8 mouse cellular contexts compared by ENCODE assay signal in the genomic region with DNA sequence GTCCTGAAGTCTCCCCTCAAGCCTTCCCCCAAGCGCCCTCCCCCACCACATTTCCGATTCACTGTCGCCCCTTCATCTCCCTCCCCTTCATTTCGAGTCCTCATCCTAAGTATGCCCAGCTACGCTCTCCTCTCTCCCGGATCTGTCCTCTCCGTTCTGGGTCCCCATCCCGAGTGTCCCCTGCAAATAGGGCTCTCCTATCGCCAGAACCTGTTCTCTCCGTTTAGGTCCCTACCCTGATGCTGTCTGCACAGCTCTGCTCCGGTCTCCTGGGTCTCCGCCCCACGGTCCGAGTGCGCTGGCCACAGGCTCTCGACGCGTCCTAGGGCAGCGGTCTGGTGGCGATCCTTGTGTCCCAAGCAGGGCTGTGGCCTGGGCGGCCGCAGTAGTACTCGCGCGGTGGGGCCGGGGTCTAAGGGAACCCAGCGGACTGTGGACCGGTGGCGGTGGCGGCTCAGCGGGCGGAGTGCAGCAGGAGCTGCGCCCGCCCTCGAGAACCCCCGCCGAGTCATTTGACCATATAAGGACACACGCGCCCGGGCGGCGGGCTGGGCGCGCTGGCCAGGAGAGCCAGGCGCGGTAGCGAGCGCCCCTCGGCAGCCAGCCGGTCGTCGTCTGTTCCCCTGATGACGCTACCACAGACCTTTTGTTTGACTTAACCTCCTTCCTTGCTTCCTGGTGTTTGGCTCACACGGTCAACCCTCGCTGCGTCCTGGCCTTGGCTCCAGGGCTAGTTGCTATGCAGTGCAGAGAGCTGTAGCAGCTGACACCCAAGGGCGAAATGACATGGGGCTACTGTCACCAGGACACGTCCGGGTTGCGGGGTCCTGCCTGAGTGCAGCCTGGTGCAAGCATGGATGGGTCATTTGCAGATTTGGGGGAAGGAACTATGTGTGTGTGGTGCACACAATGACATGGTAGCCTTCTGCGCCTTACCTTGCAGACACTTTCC. TPM values are rescaled to one million over a fixed set of nuclear protein-coding genes. Genes with fewer than 3 reads are reported as not detected.
DNase-seq lines count a peak whose midpoint lies in the region; ATAC-seq and TF ChIP-seq lines count a peak whose summit lies in the region.

No protein-coding gene starts in this region.

- intact Hi-C loops in heart, postnatal 14 days (cut with DNase I) = no loop called here

- peak; percentile 87 for ATAC-seq in forebrain, embryonic 13.5 days
- no peak for ATAC-seq in liver, postnatal 0 days
- peak; percentile 95 for ATAC-seq in neural tube, embryonic 13.5 days (ENCODE audit: low read depth)

- peak; percentile 43 to 52 for DNase-seq in B cell, adult 2 months
- DNase-seq in adrenal gland, postnatal 4 days (ENCODE audit: low spot score in 2 of 2) = peak; percentile 19 to 40
- DNase-seq in heart, postnatal 14 days = peak; percentile 76 to 77
- DNase-seq in kidney, postnatal 4 days = peak; percentile 86 to 91
- peak; percentile 41 for DNase-seq in liver, postnatal 0 days
- peak; percentile 63 for DNase-seq in thymus, adult 2 months

- peak overlapping the region; percentile 61 for H3K4me3 ChIP-seq in forebrain, embryonic 13.5 days
- peak overlapping the region; percentile 56 for H3K4me3 ChIP-seq in liver, postnatal 0 days (ENCODE audit: low read depth, low read length)
- H3K4me3 ChIP-seq in neural tube, embryonic 13.5 days = peak overlapping the region; percentile 69
- peak overlapping the region; percentile 72 for H3K4me3 ChIP-seq in thymus, adult 2 months (ENCODE audit: control insufficient read depth, insufficient read depth, low read length)

- H3K4me2 ChIP-seq in forebrain, embryonic 13.5 days = peak overlapping the region; percentile 92
- peak overlapping the region; percentile 78 for H3K4me2 ChIP-seq in liver, postnatal 0 days (ENCODE audit: low read depth, low read length)
- H3K4me2 ChIP-seq in neural tube, embryonic 13.5 days = peak overlapping the region; percentile 69

- TF ChIP-seq POLR2A in thymus, adult 2 months (IDR thresholded peaks at IDR 0.05; ENCODE audit: control insufficient read depth, extremely low read depth, insufficient read depth, low read length, poor library complexity) = no peak

- no peak for TF ChIP-seq CTCF in liver, postnatal 0 days (IDR thresholded peaks at IDR 0.05; ENCODE audit: low read depth)
- TF ChIP-seq CTCF in thymus, adult 2 months (IDR thresholded peaks at IDR 0.05; ENCODE audit: borderline replicate concordance, control insufficient read depth, extremely low read depth, insufficient read depth, low read length, poor library complexity) = no peak

- WGBS in forebrain, embryonic 13.5 days = 6% methylated on average over 61 of the region's 61 CpGs
- 4% methylated on average over 56 of the region's 61 CpGs for WGBS in liver, postnatal 0 days (ENCODE audit: insufficient replicate concordance)
- WGBS in neural tube, embryonic 13.5 days = 5% methylated on average over 61 of the region's 61 CpGs
- 10% methylated on average over 61 of the region's 61 CpGs for WGBS in thymus, adult 2 months

- no peaks in the 10 kb centered on the region for H3K9me3 ChIP-seq in forebrain, embryonic 13.5 days (replicated peaks)
- H3K9me3 ChIP-seq in liver, postnatal 0 days (ENCODE audit: low read length) = no peaks in the 10 kb centered on the region
- no peaks in the 10 kb centered on the region for H3K9me3 ChIP-seq in neural tube, embryonic 13.5 days

- H3K4me1 ChIP-seq in forebrain, embryonic 13.5 days = 0 out of 2 replicates have a peak, but pooled peaks cover 4% of the 10 kb centered on the region
- H3K4me1 ChIP-seq in liver, postnatal 0 days (ENCODE audit: insufficient read depth) = peaks cover 7% of the 10 kb centered on the region
- peaks cover 16% of the 10 kb centered on the region for H3K4me1 ChIP-seq in neural tube, embryonic 13.5 days (replicated peaks)
- peaks cover 23% of the 10 kb centered on the region for H3K4me1 ChIP-seq in thymus, adult 2 months (replicated peaks; ENCODE audit: control insufficient read depth, insufficient read depth, low read length)

- peaks cover 12% of the 10 kb centered on the region; the same call in 1 of the 2 replicates for H3K27me3 ChIP-seq in forebrain, embryonic 13.5 days
- peaks cover 14% of the 10 kb centered on the region for H3K27me3 ChIP-seq in liver, postnatal 0 days (ENCODE audit: insufficient read depth, low read length)
- H3K27me3 ChIP-seq in neural tube, embryonic 13.5 days = peaks cover 4% of the 10 kb centered on the region; the same call in 1 of the 2 replicates
- no peaks in the 10 kb centered on the region for H3K27me3 ChIP-seq in thymus, adult 2 months (ENCODE audit: control insufficient read depth, insufficient read depth, low read length)

- H3K9ac ChIP-seq in forebrain, embryonic 13.5 days = peak overlapping the region; percentile 77
- H3K9ac ChIP-seq in liver, postnatal 0 days (replicated peaks) = no peak overlapping the region; the same call in 1 of the 2 replicates
- peak overlapping the region; percentile 85 for H3K9ac ChIP-seq in neural tube, embryonic 13.5 days

- no peak overlapping the region for H3K27ac ChIP-seq in forebrain, embryonic 13.5 days
- no peak overlapping the region for H3K27ac ChIP-seq in liver, postnatal 0 days (ENCODE audit: low read depth)
- peak overlapping the region; percentile 57 for H3K27ac ChIP-seq in neural tube, embryonic 13.5 days (replicated peaks)
- H3K27ac ChIP-seq in thymus, adult 2 months (ENCODE audit: control insufficient read depth, insufficient read depth, low read length) = no peak overlapping the region

- TF ChIP-seq EP300 in liver, postnatal 0 days (IDR thresholded peaks at IDR 0.05; ENCODE audit: low read depth) = no peak

- no peaks in the 10 kb centered on the region for H3K36me3 ChIP-seq in forebrain, embryonic 13.5 days (ENCODE audit: poor library complexity, severe bottlenecking)
- no peaks in the 10 kb centered on the region for H3K36me3 ChIP-seq in liver, postnatal 0 days (replicated peaks; ENCODE audit: insufficient read depth, low read length)
- no peaks in the 10 kb centered on the region for H3K36me3 ChIP-seq in neural tube, embryonic 13.5 days
- H3K36me3 ChIP-seq in thymus, adult 2 months (ENCODE audit: control insufficient read depth, insufficient read depth, low read length) = no peaks in the 10 kb centered on the region

RNA-seq across cellular contexts. Expression of a gene that starts 33.0 kb away (rescaled TPM):
- 10 to 100 TPM; 31.3 to 36.9 TPM for total RNA-seq in adrenal gland, postnatal 4 days (2021)
- 4.8 and 6.2 TPM in 2 replicates for polyA plus RNA-seq in forebrain, embryonic 13.5 days (2015; fragmentation: Nextera tagmentation; extraction: Ambion mirVana)
- total RNA-seq in heart, postnatal 14 days (2021) = 1,000 to 10,000 TPM; 1,735 to 2,031 TPM
- polyA plus RNA-seq in liver, postnatal 0 days (2015; fragmentation: Nextera tagmentation; extraction: Ambion mirVana) = 2.0 and 2.4 TPM in 2 replicates
- 22.4 and 23.2 TPM in 2 replicates for polyA plus RNA-seq in neural tube, embryonic 13.5 days (2015; fragmentation: Nextera tagmentation; extraction: Ambion mirVana)
- 5.5 and 58.9 TPM in 2 replicates for polyA plus RNA-seq in thymus, adult 2 months (2012; rRNA removed)

Comparison
In these comparisons a context has a peak if more than half of its experiments do, and no peak if none do; other contexts are left out.
1. DNase-seq: peak in every context shown above with its lines; median percentile 88 in kidney, postnatal 4 days; 76 in heart, postnatal 14 days; 63 in thymus, adult 2 months; 48 in B cell, adult 2 months; 41 in liver, postnatal 0 days; 30 in adrenal gland, postnatal 4 days.